Mouse (Mus musculus): ENCODE measurements around the gene Mgat4a. TPM values are rescaled to one million over a fixed set of nuclear protein-coding genes. Genes with fewer than 3 reads are reported as not detected.

Mgat4a gene
- total and polyA plus RNA-seq, 3 experiments, result 22.3 to 23.2 (median 22.9) TPM

- in situ Hi-C loops (cut with MboI; ENCODE audit: low pct_ligation_motif_present, low pct_unique_long_range_greater_than_20kb, low sequenced_read_pairs) (no loop called here), dilution Hi-C loops (cut with MboI; ENCODE audit: extremely low pct_ligation_motif_present, extremely low pct_unique_long_range_greater_than_20kb, low sequenced_read_pairs) (no loop called here)
- no peak for TF ChIP-seq CHD1 (IDR thresholded peaks at IDR 0.05; ENCODE audit: low read depth, low read length)
- no peak for TF ChIP-seq GABPA (IDR thresholded peaks at IDR 0.05; ENCODE audit: insufficient replicate concordance, low read depth, low read length)
- TF ChIP-seq MAX (IDR thresholded peaks at IDR 0.05; ENCODE audit: low read length), result no peak
- TF ChIP-seq SIN3A (IDR thresholded peaks at IDR 0.05; ENCODE audit: low read length), result no peak
- TF ChIP-seq ELF1 (IDR thresholded peaks at IDR 0.05; ENCODE audit: low read depth, low read length), result no peak
- TF ChIP-seq ZKSCAN1 (IDR thresholded peaks at IDR 0.05; ENCODE audit: borderline replicate concordance, low read depth, low read length), result no peak
- TF ChIP-seq TBP (conservative IDR thresholded peaks at IDR 0.05; ENCODE audit: low read depth, low read length), result no peak
- no peak for TF ChIP-seq MAFK (IDR thresholded peaks at IDR 0.05; ENCODE audit: insufficient replicate concordance, low read length)
- no peak for TF ChIP-seq EP300 (IDR thresholded peaks at IDR 0.05; ENCODE audit: low read length)
- TF ChIP-seq ZNF384 (IDR thresholded peaks at IDR 0.05; ENCODE audit: low read depth, low read length), result no peak
- no peak for TF ChIP-seq CTCF (conservative IDR thresholded peaks at IDR 0.05 in 1 of 2, IDR thresholded peaks at IDR 0.05 in 1 of 2; ENCODE audit: low read depth in 2 of 2, low read length in 2 of 2)
- TF ChIP-seq CHD2 (IDR thresholded peaks at IDR 0.05; ENCODE audit: low read length), result no peak
- TF ChIP-seq MAZ (IDR thresholded peaks at IDR 0.05; ENCODE audit: low read depth, low read length), result no peak
- TF ChIP-seq NRF1 (IDR thresholded peaks at IDR 0.05; ENCODE audit: low read depth, low read length), result no peak
- TF ChIP-seq USF1 (IDR thresholded peaks at IDR 0.05; ENCODE audit: low read depth, low read length), result no peak
- no peak for TF ChIP-seq HCFC1 (IDR thresholded peaks at IDR 0.05; ENCODE audit: low read depth, low read length)
- no peak for TF ChIP-seq IRF4 (IDR thresholded peaks at IDR 0.05; ENCODE audit: low read depth, low read length)
- no peak for TF ChIP-seq BHLHE40 (IDR thresholded peaks at IDR 0.05; ENCODE audit: low read depth, low read length)
- no peak for TF ChIP-seq MEF2A (IDR thresholded peaks at IDR 0.05; ENCODE audit: borderline replicate concordance, low read depth, low read length)
- no peak for TF ChIP-seq MYC (IDR thresholded peaks at IDR 0.05; ENCODE audit: low read depth, low read length)
- Histone ChIP-seq H3K4me2 (ENCODE audit: insufficient read depth, low read depth, poor library complexity, severe bottlenecking) (no peak overlapping the region), H3K9me3 (replicated peaks; ENCODE audit: low read length) (peaks cover 3% of the 10 kb centered on the region), H3K36me3 (replicated peaks in 1 of 2; ENCODE audit: control insufficient read depth in 1 of 2, insufficient read depth in 1 of 2, low read length in 1 of 2) (peaks cover 25 to 45% of the 10 kb centered on the region in 2 experiments), H3K27me3 (replicated peaks) (no peaks in the 10 kb centered on the region), H3K4me3 (replicated peaks in 1 of 3; ENCODE audit: low read depth in 2 of 3, low read length in 2 of 3, poor library complexity in 1 of 3) (no peak overlapping the region), H3K9ac (ENCODE audit: insufficient read depth, low read depth) (no peak overlapping the region), H3K27ac (ENCODE audit: insufficient read depth, low read depth) (no peak overlapping the region), H3K4me1 (ENCODE audit: control insufficient read depth in 1 of 2, insufficient read depth in 2 of 2) (no peaks in the 10 kb centered on the region), H3K79me2 (replicated peaks; ENCODE audit: control insufficient read depth, extremely low read depth, insufficient read depth, poor library complexity, severe bottlenecking) (no peaks in the 10 kb centered on the region; the same call in 1 of the 2 replicates)
- DNase-seq (ENCODE audit: extremely low read depth), result no peak
These were observed 125.4 kb downstream of the Mgat4a start for GRCm38 (mm10) chr1:37415394-37415793.

DNA sequence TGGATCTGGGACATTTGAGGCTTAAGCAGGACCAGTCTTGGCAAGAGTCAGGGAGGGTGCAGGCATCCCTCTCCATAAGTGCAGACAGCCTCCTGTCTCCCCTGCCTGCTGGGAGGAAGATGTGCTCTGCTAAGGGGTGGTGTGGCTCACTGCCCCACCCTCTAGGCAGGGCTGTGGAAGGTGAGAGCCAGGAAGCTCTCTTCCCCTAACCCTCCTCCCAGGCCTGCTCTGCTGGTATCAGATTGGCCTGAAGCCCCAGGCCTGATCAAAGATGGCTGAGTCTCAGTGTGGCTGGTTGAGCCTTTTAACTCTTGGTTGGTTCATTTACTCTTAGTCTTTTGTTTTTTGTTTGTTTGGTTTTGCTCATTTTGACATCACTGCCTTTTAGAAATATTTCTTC is 131.2 kb downstream of the Mgat4a start:
- no peaks in the 10 kb centered on the region for H3K79me2 ChIP-seq (replicated peaks; ENCODE audit: control insufficient read depth, extremely low read depth, insufficient read depth, poor library complexity, severe bottlenecking)
- no peaks in the 10 kb centered on the region for H3K27me3 ChIP-seq (replicated peaks)
- H3K4me1 ChIP-seq (ENCODE audit: control insufficient read depth in 1 of 2, insufficient read depth in 2 of 2), result peaks cover 17 to 44% of the 10 kb centered on the region in 2 experiments
- H3K4me2 ChIP-seq (ENCODE audit: insufficient read depth, low read depth, poor library complexity, severe bottlenecking), result no peak overlapping the region
- TF ChIP-seq BHLHE40 (IDR thresholded peaks at IDR 0.05; ENCODE audit: low read depth, low read length), result no peak
- TF ChIP-seq MXI1 (IDR thresholded peaks at IDR 0.05; ENCODE audit: low read depth, low read length), result no peak
- no peak for TF ChIP-seq PAX5 (IDR thresholded peaks at IDR 0.05; ENCODE audit: low read length)
- no peak for TF ChIP-seq SMC3 (IDR thresholded peaks at IDR 0.05; ENCODE audit: low read depth, low read length)
- TF ChIP-seq GABPA (IDR thresholded peaks at IDR 0.05; ENCODE audit: insufficient replicate concordance, low read depth, low read length), result no peak
- TF ChIP-seq UBTF (IDR thresholded peaks at IDR 0.05; ENCODE audit: low read depth, low read length), result no peak
- TF ChIP-seq USF1 (IDR thresholded peaks at IDR 0.05; ENCODE audit: low read depth, low read length), result no peak
- TF ChIP-seq E2F4 (IDR thresholded peaks at IDR 0.05; ENCODE audit: insufficient replicate concordance, low read depth, low read length), result no peak
- no peak for TF ChIP-seq USF2 (conservative IDR thresholded peaks at IDR 0.05; ENCODE audit: low read depth, low read length)
- TF ChIP-seq KAT2A (IDR thresholded peaks at IDR 0.05; ENCODE audit: insufficient replicate concordance, low read length), result no peak
- TF ChIP-seq ZKSCAN1 (IDR thresholded peaks at IDR 0.05; ENCODE audit: borderline replicate concordance, low read depth, low read length), result no peak
- TF ChIP-seq CTCF (conservative IDR thresholded peaks at IDR 0.05 in 1 of 2, IDR thresholded peaks at IDR 0.05 in 1 of 2; ENCODE audit: low read depth in 2 of 2, low read length in 2 of 2), result no peak
- TF ChIP-seq IRF4 (IDR thresholded peaks at IDR 0.05; ENCODE audit: low read depth, low read length), result no peak
- no peak for TF ChIP-seq ZNF384 (IDR thresholded peaks at IDR 0.05; ENCODE audit: low read depth, low read length)
- no peak for TF ChIP-seq ZMIZ1 (IDR thresholded peaks at IDR 0.05; ENCODE audit: low read depth, low read length)
- no peak for TF ChIP-seq NELFE (IDR thresholded peaks at IDR 0.05; ENCODE audit: low read depth, low read length)
- DNase-seq (ENCODE audit: extremely low read depth), result no peak
- dilution Hi-C loops (cut with MboI; ENCODE audit: extremely low pct_ligation_motif_present, extremely low pct_unique_long_range_greater_than_20kb, low sequenced_read_pairs), result no loop called here
- H3K27ac ChIP-seq (ENCODE audit: insufficient read depth, low read depth), result no peak overlapping the region
- H3K9ac ChIP-seq (ENCODE audit: insufficient read depth, low read depth), result no peak overlapping the region
- no peak overlapping the region for H3K4me3 ChIP-seq (replicated peaks in 1 of 3; ENCODE audit: low read depth in 2 of 3, low read length in 2 of 3, poor library complexity in 1 of 3)
- H3K36me3 ChIP-seq (replicated peaks in 1 of 2; ENCODE audit: control insufficient read depth in 1 of 2, insufficient read depth in 1 of 2, low read length in 1 of 2), result peaks cover 0 to 16% of the 10 kb centered on the region in 2 experiments
- in situ Hi-C loops (cut with MboI; ENCODE audit: low pct_ligation_motif_present, low pct_unique_long_range_greater_than_20kb, low sequenced_read_pairs), result no loop called here
- no peaks in the 10 kb centered on the region for H3K9me3 ChIP-seq (replicated peaks; ENCODE audit: low read length)
